Mouse (Mus musculus) ES-Bruce4 (cell line): ENCODE measurements around the gene Adap2. TPM values are rescaled to one million over a fixed set of nuclear protein-coding genes. Genes with fewer than 3 reads are reported as not detected.
"Not testable (repeated sequence)": the region's sequence is repeated elsewhere in the genome, so short reads cannot be mapped to it uniquely, and the experiment has no call there.

Source experiments
- H3K27ac ChIP-seq: 2 replicates; pipeline ENCODE4 v1.5.1; 2012; ENCODE audit warnings: low read length, inconsistent platforms; ENCODE audit not compliant: insufficient read depth
- H3K27me3 ChIP-seq: 2 replicates; pipeline ENCODE4 v1.6.1; 2012; ENCODE audit warnings: mild to moderate bottlenecking, low read length, inconsistent platforms; ENCODE audit not compliant: control insufficient read depth, poor library complexity, insufficient read depth, severe bottlenecking
- H3K36me3 ChIP-seq: 2 replicates; pipeline ENCODE4 v1.6.1; 2012; ENCODE audit warnings: inconsistent platforms, mild to moderate bottlenecking, low read length, moderate library complexity; ENCODE audit not compliant: control insufficient read depth, poor library complexity, insufficient read depth, severe bottlenecking
- H3K4me1 ChIP-seq: one replicate; pipeline ENCODE4 v1.8.1; 2011; ENCODE audit warnings: low read length; ENCODE audit not compliant: control insufficient read depth, insufficient read depth
- H3K4me3 ChIP-seq: 2 replicates; pipeline ENCODE4 v1.5.1; 2011; ENCODE audit warnings: low read depth, mild to moderate bottlenecking, low read length
- H3K9ac ChIP-seq: 2 replicates; pipeline ENCODE4 v1.6.1; 2012; ENCODE audit warnings: low read depth, mild to moderate bottlenecking, inconsistent platforms; ENCODE audit not compliant: poor library complexity, severe bottlenecking
- H3K9me3 ChIP-seq: replicated peaks from 2 replicates; pipeline ENCODE4 v1.6.1; 2012; ENCODE audit warnings: mild to moderate bottlenecking, low read length, inconsistent platforms; ENCODE audit not compliant: control insufficient read depth, poor library complexity, insufficient read depth, severe bottlenecking
- CTCF ChIP-seq: IDR thresholded peaks from one replicate; pipeline ENCODE4 v1.8.1; 2011; ENCODE audit warnings: low read depth, low read length
- EP300 ChIP-seq: IDR thresholded peaks from 2 replicates; pipeline ENCODE4 v1.6.1; 2011; ENCODE audit warnings: low read depth, low read length; ENCODE audit not compliant: insufficient read depth
- POLR2A ChIP-seq: IDR thresholded peaks from one replicate; pipeline ENCODE4 v1.8.1; 2011; ENCODE audit warnings: low read length; ENCODE audit not compliant: insufficient read depth
- polyA plus RNA-seq: library from polyadenylated mRNA; stranded (reverse); fragments of >200 nt; gene quantifications from 2 replicates; pipeline ENCODE4 v1.2.4, GENCODE M21; 2011; ENCODE audit warnings: low read depth; ENCODE audit not compliant: missing spikeins, insufficient read depth, insufficient read length

Gene Adap2
- polyA plus RNA-seq, 1 experiment = 3.4 TPM

- peak within 1 kb of the TSS; percentile 68 for H3K9ac ChIP-seq
- H3K27ac ChIP-seq = peak within 1 kb of the TSS; percentile 44
- no peaks in the 10 kb centered on the region for H3K27me3 ChIP-seq
- H3K4me1 ChIP-seq = no peaks in the 10 kb centered on the region
- H3K36me3 ChIP-seq = no peaks in the 10 kb centered on the region
- H3K4me3 ChIP-seq = peak within 1 kb of the TSS; percentile 89
- no peaks in the 10 kb centered on the region for H3K9me3 ChIP-seq
- no peak for TF ChIP-seq EP300
- peak; percentile 85 for TF ChIP-seq POLR2A
- TF ChIP-seq CTCF = no peak
These were observed 29.9 kb downstream of the Adap2 start, which contains the start of gene Rnf135 for GRCm38 (mm10) chr11:80183705-80184255. Gene Rnf135, plus strand, starts transcription at chr11:80183851.

GRCm38 (mm10) chr11:80184531-80185071 is 30.7 kb downstream of the Adap2 start:
- no peaks in the 10 kb centered on the region for H3K9me3 ChIP-seq
- H3K27me3 ChIP-seq = no peaks in the 10 kb centered on the region
- peak overlapping the region; percentile 27; the same call in 1 of the 2 replicates for H3K27ac ChIP-seq
- H3K4me3 ChIP-seq = peak overlapping the region; percentile 37; the same call in 1 of the 2 replicates
- TF ChIP-seq CTCF (no peak), EP300 (no peak), POLR2A (no peak)
- H3K9ac ChIP-seq = peak overlapping the region; percentile 68
- no peaks in the 10 kb centered on the region for H3K4me1 ChIP-seq
- no peaks in the 10 kb centered on the region for H3K36me3 ChIP-seq

GRCm38 (mm10) chr11:80185441-80185976 is 31.6 kb downstream of the Adap2 start:
- not testable (repeated sequence) for H3K27me3 ChIP-seq, H3K4me1 ChIP-seq, H3K27ac ChIP-seq, H3K36me3 ChIP-seq, H3K9ac ChIP-seq, H3K4me3 ChIP-seq, H3K9me3 ChIP-seq

GRCm38 (mm10) chr11:80190280-80190679 is 36.4 kb downstream of the Adap2 start:
- no peak for TF ChIP-seq CTCF
- no peak for TF ChIP-seq EP300
- TF ChIP-seq POLR2A = no peak
- no peaks in the 10 kb centered on the region for H3K9me3 ChIP-seq
- H3K4me1 ChIP-seq = no peaks in the 10 kb centered on the region
- no peaks in the 10 kb centered on the region for H3K27me3 ChIP-seq
- no peak overlapping the region for H3K9ac ChIP-seq
- H3K4me3 ChIP-seq = no peak overlapping the region
- no peak overlapping the region for H3K27ac ChIP-seq
- no peaks in the 10 kb centered on the region for H3K36me3 ChIP-seq

GRCm38 (mm10) chr11:80193827-80194226 is 39.9 kb downstream of the Adap2 start:
- TF ChIP-seq CTCF (peak; percentile 65), POLR2A (no peak)
- no peaks in the 10 kb centered on the region for H3K36me3 ChIP-seq

GRCm38 (mm10) chr11:80196351-80196750 is 42.4 kb downstream of the Adap2 start:
- H3K36me3 ChIP-seq = no peaks in the 10 kb centered on the region
- H3K27ac ChIP-seq = no peak overlapping the region
- H3K9ac ChIP-seq = no peak overlapping the region
- no peaks in the 10 kb centered on the region for H3K4me1 ChIP-seq
- TF ChIP-seq CTCF (no peak), POLR2A (no peak), EP300 (no peak)
- H3K4me3 ChIP-seq = no peak overlapping the region
- H3K27me3 ChIP-seq = no peaks in the 10 kb centered on the region; the same call in 1 of the 2 replicates
- no peaks in the 10 kb centered on the region for H3K9me3 ChIP-seq

More at GRCm38 (mm10) chr11:80193827-80194226, 39.9 kb downstream of the Adap2 start:
- Histone ChIP-seq H3K9me3 (no peaks in the 10 kb centered on the region), H3K4me1 (no peaks in the 10 kb centered on the region), H3K9ac (no peak overlapping the region), H3K4me3 (no peak overlapping the region), H3K27me3 (no peaks in the 10 kb centered on the region; the same call in 1 of the 2 replicates), H3K27ac (no peak overlapping the region)
